Mouse (Mus musculus): ENCODE data around the gene Grhpr.
A peak's percentile ranks its signal among the peaks of the same experiment; 100 is the strongest.
"Not testable (repeated sequence)": the region's sequence is repeated elsewhere in the genome, so short reads cannot be mapped to it uniquely, and the experiment has no call there.

Grhpr gene

DNA sequence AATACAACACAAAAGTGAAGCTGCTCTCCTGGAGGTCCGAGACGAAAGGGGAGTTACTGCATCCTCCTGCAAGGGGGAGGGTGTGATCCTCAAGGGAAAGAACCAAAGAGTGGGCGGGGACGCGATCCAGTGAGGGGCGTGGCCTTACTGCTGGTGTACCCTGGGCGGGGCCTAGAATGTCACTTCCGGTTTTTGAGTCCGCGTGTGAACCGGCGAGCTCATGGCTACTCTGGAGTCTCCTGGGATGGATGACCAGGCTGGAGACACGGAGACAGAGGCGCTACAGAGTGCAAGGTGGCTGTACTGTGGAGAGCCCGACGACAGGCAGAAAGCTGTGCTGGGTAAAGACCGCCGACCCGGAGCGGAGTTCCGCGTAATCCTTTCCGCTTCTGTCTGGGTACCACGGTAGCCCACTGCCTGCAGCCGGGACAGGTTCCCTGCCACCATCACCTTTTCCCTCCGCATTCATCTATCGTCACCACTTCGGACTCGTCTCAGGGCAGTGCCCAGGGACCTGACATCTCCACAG is 37.3 kb downstream of the Grhpr start, which contains the start of gene Polr1e:
Gene Polr1e, plus strand, starts transcription at position 132 of the 529 bp plus-strand sequence.
- DNase-seq: peak; percentile 96

GRCm38 (mm10) chr4:45019009-45019408 is 37.8 kb downstream of the Grhpr start:
- peak; percentile 18 for DNase-seq

- no peak for DNase-seq
These were observed 45.3 kb downstream of the Grhpr start for GRCm38 (mm10) chr4:45026459-45026858.

DNA sequence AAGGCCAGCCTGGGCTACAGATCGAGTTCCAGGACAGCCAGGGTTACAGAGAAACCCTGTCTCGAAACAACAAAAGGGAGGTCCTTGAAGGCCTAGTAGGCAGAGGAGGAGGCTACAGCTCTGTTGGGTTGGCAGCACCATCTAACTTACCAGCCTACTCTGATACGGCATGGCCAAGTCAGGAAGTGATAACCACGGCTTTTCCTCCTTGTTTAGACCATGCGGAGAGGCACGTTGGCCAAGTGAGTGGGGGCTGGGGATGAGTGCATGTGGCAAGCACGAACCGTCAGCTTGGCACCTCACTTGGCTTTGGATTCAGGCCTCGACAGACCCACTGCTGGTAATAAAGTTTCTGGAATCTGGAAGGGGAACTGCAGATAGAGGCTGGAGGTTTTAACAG is 51.4 kb downstream of the Grhpr start:
- DNase-seq: no peak

DNA sequence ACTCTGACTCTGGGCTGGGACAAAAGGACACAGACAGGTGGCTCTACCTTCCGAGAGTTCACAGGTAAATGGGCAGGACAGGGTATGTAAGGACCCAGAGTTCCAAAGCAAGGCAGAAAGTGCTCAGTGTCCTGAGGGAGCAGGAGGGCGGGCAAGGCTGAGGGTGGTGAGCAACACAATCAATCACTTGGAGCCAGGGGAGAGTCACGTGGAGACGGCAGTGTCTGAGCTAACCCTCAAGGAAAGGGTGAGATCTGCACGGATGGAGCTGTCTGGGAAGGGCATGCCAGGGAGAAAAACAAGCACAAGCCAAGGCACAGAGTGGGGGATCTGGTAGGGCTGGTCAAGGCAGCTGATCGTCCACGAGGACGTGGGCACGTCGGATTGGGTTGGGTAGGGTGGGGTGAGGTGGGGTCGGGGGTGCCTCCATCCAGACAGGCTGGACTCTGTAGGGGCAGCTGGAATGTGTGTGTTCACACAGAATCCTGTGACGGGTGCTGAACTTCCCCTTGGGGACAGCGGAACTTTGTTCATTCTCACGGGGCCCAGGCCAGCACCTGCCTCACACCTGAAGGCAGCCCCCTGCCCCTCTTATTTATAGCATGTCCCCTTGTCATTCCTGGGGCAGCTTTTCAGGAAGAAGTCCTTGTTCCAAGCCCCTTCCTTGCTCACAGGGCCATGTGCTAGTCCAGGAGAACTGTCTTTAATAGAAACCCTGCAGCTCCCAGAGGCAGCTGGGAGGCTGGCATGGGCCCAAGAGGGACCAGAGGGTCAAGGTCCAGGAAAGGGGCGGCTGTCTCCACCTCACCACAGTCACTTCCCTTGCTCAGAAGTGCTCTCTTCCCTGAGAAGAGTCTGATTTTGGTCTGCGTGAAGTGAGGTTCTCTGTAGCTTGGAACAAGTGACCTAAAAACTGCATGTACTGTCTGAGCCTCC is 53.8 kb downstream of the Grhpr start:
- DNase-seq: no peak

DNA sequence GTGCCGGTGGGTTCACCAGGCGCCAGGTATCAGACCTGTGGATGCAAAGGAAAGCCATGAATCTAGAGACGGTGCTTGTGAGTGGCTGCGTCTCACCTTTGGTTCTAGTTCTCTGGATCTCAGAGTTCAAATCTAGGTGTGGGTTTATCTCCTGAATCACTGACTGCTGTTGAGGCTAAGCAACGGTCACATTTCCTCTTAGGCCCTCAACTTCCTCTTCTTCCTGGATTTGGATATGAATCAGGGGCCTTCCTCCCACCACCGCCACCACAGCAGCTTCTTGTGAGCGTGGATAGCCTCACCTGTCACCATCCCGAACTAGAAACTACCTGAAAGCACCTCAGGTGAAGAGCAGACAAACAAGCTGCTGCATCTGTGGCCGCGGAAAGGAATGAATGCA is 54.9 kb downstream of the Grhpr start:
- no peak for DNase-seq

GRCm38 (mm10) chr4:45036571-45036970 is 55.4 kb downstream of the Grhpr start:
- DNase-seq: no peak

DNA sequence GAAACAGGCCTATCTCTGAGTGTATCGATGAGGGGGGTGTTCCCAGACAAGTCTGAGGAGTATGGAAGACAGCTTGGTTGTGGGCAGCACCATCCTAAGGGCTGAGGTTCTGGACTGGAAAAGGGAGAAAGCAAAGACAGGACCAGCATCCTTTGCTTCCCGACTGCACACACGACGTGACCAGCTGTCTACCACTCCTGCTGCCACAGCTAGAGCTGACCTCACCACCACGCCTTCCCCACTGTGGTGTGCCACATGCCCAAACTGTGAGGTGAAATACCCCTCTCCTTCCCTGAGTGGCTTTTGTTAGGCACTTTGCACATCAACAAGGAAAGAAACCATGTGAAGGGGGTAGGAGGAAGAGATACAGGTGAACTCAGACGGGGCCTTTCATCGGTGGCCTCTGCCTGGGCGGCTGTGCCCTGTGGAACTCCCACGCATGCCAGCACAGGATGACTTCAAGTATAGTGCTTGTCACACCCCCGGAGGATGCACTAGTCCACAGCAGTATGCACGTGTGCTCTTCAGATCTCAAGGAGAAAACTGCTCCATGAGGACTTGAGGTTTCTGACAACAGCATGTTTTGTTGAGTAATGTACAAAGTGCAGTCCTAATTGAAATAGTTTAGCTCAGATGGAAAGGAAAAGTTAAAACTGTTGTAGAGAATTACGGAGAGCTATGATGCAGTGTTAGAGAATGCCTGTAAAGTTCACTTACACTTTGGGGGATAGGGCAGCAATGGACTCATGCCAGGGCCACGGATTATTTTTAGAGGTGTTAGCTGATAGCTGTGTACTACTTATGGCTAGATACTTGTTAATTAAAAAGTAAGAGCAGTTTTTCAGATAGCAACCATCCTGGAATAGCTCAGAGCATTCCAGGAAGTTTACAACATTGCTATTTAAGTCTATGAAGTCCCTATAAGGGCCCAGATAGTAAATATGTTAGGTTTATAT is 56.5 kb downstream of the Grhpr start:
- no peak for DNase-seq

GRCm38 (mm10) chr4:45038879-45039278 is 57.7 kb downstream of the Grhpr start:
- DNase-seq: peak; percentile 34

DNA sequence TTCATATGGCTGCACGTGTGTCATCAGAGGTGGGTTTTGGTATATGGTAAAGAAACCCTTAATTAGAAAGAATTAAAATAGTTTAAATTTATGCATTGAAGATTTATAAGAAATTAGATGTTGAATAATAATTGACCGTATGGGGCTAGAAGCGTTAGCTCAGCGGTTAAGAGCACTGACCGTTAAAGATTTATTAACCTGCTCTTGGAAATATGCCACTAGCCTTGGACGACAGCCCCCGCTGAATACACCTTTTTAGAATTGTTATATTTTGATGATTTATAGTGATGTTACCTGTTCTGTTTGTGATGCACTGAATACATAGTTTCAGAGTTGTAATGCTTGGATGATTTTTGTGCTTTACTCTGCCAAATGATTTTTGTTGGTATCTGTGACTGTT is 58.4 kb downstream of the Grhpr start:
- not testable (repeated sequence) for DNase-seq

Data from retina, postnatal 1 day (tissue).